Mouse (Mus musculus) kidney, embryonic 14.5 days (tissue): ENCODE data around the gene Dexi. TPM values are rescaled to one million over a fixed set of nuclear protein-coding genes. Genes with fewer than 3 reads are reported as not detected.

Experiments used
- ATAC-seq: fragments of 200-750 bp; cut with Nextera tagmentation; 2 replicates; pipeline ENCODE4 v1.8.0; 2017; ENCODE audit warnings: moderate number of reproducible peaks, mild to moderate bottlenecking, moderate TSS enrichment, moderate library complexity; ENCODE audit not compliant: low FRiP score, low TSS enrichment
- H3K27ac ChIP-seq: fragments of 300-500 bp; sonication (generic); 2 replicates; pipeline ENCODE4 v1.5.1; 2014; ENCODE audit warnings: low read depth, mild to moderate bottlenecking, low read length, moderate library complexity, mixed read lengths
- H3K27me3 ChIP-seq: fragments of 300-500 bp; sonication (generic); 2 replicates; pipeline ENCODE4 v1.6.1; 2014; ENCODE audit warnings: mild to moderate bottlenecking, low read length; ENCODE audit not compliant: control insufficient read depth, insufficient read depth
- H3K36me3 ChIP-seq: fragments of 300-500 bp; sonication (generic); 2 replicates; pipeline ENCODE4 v1.6.1; 2014; ENCODE audit warnings: low read length, mixed read lengths; ENCODE audit not compliant: control insufficient read depth, insufficient read depth
- H3K4me1 ChIP-seq: fragments of 300-500 bp; sonication (generic); 2 replicates; pipeline ENCODE4 v1.6.1; 2014; ENCODE audit warnings: low read length, mixed read lengths; ENCODE audit not compliant: control insufficient read depth, insufficient read depth
- H3K4me2 ChIP-seq: fragments of 300-500 bp; sonication (generic); replicated peaks from 2 replicates; pipeline ENCODE4 v1.6.1; 2014; ENCODE audit warnings: low read depth, mild to moderate bottlenecking, low read length
- H3K4me3 ChIP-seq: fragments of 300-500 bp; sonication (generic); 2 replicates; pipeline ENCODE4 v1.5.1; 2014; ENCODE audit warnings: mild to moderate bottlenecking, low read length
- H3K9ac ChIP-seq: fragments of 300-500 bp; sonication (generic); 2 replicates; pipeline ENCODE4 v1.6.1; 2014; ENCODE audit warnings: low read depth, mild to moderate bottlenecking, low read length, moderate library complexity
- H3K9me3 ChIP-seq: fragments of 300-500 bp; sonication (generic); 2 replicates; pipeline ENCODE4 v1.6.1; 2016; ENCODE audit warnings: low read length; ENCODE audit not compliant: control insufficient read depth
- WGBS: fragments of 180-500 bp; shearing (Covaris S2); extraction: QIAGEN DNeasy Blood & Tissue Kit; methylation state at CpG from one replicate; pipeline ENCODE4 v1.1.7; 2014; 5-methylcytosine and 5-hydroxymethylcytosine counted together
- polyA plus RNA-seq: library from polyadenylated mRNA; unstranded; fragments of >200 nt; fragmentation: Nextera tagmentation; extraction: Ambion mirVana; gene quantifications from 2 replicates; pipeline ENCODE4 v1.2.1, GENCODE M21; 2014

The Dexi gene
- polyA plus RNA-seq, 1 experiment from 2014 or later: 32.5 TPM

DNA sequence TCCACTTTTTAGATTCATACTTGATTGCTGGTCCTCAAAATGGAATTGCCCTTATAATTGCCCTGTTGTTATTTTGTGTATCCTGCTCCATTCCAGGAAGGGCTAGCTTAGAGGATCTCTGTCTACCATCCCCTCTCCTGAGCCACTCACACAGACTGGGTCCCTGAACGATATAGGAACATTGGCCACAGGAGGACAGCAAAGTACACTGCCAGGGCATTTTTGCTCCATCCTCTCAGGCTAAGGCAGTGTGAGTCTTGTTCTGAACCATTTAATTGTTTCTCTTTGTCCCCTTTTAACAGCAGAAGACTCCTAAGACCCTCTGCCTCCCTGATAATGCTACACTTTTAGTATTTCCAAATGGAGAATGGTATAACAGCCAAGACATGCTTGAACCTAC is 27.9 kb upstream of the Dexi start:
- Histone ChIP-seq H3K4me2 (no peak overlapping the region), H3K9ac (no peak overlapping the region), H3K27me3 (no peaks in the 10 kb centered on the region), H3K4me1 (no peaks in the 10 kb centered on the region), H3K36me3 (peaks cover 16% of the 10 kb centered on the region; the same call in 1 of the 2 replicates), H3K4me3 (no peak overlapping the region), H3K9me3 (no peaks in the 10 kb centered on the region), H3K27ac (no peak overlapping the region)
- no peak for ATAC-seq
- WGBS: 52% methylated on average over 1 of the region's 1 CpGs

DNA sequence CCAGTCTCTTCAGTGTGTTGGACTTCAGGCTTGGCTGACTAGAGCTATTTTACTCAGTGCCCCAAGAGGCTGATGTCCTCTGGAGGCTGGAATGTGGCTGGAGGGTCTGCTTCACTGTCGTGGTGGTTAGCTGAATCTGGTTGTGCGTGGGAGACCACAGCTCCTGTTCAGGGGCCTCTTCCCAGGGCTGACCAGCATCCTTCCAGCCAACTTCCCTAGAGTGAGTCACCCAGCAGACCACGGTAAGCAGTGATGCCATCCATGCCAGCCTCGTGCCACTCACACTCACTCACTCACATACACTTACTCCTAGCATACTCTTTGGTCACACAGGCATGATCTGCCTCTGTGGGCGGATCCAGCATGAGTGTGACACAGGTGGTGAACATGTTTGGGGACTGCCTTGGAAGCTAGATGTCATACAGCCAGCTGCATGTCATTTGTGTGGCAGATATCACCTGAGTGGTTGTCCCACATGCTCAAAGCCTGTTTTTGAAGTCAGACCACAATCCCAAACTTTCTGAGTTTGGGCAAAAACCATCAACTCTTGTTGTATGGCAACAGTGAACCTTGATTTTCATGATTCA is 27.0 kb upstream of the Dexi start:
- Histone ChIP-seq H3K4me3 (no peak overlapping the region), H3K9me3 (no peaks in the 10 kb centered on the region), H3K36me3 (peaks cover 16% of the 10 kb centered on the region; the same call in 1 of the 2 replicates), H3K4me2 (no peak overlapping the region), H3K4me1 (no peaks in the 10 kb centered on the region), H3K27me3 (no peaks in the 10 kb centered on the region), H3K9ac (no peak overlapping the region), H3K27ac (no peak overlapping the region)
- WGBS: 81% methylated on average over 5 of the region's 5 CpGs
- no peak for ATAC-seq

DNA sequence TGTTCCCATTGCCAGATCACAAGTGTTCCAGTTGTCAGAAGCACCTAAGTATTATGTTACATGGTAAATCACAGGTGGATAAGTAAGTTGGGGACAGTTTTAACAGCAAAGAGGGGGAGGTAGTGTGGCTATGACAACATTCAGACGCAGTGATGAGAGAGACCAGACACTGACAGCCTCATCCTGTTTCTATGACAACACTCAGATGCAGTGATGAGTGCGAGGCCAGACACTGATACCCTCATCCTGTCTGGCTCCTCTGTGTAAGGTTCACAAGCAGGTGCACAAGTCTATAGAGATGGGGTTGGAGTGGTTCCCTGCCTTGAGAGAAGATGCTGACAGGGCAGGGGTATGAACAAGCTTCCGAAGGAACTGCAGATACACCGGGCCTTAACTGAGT is 24.3 kb upstream of the Dexi start:
- ATAC-seq: no peak
- no peak overlapping the region for H3K4me3 ChIP-seq
- H3K36me3 ChIP-seq: peaks cover 13% of the 10 kb centered on the region; the same call in 1 of the 2 replicates
- H3K4me1 ChIP-seq: no peaks in the 10 kb centered on the region
- H3K9ac ChIP-seq: no peak overlapping the region
- H3K27ac ChIP-seq: no peak overlapping the region
- 69% methylated on average over 4 of the region's 4 CpGs for WGBS
- H3K9me3 ChIP-seq: no peaks in the 10 kb centered on the region
- H3K4me2 ChIP-seq: no peak overlapping the region
- no peaks in the 10 kb centered on the region for H3K27me3 ChIP-seq

DNA sequence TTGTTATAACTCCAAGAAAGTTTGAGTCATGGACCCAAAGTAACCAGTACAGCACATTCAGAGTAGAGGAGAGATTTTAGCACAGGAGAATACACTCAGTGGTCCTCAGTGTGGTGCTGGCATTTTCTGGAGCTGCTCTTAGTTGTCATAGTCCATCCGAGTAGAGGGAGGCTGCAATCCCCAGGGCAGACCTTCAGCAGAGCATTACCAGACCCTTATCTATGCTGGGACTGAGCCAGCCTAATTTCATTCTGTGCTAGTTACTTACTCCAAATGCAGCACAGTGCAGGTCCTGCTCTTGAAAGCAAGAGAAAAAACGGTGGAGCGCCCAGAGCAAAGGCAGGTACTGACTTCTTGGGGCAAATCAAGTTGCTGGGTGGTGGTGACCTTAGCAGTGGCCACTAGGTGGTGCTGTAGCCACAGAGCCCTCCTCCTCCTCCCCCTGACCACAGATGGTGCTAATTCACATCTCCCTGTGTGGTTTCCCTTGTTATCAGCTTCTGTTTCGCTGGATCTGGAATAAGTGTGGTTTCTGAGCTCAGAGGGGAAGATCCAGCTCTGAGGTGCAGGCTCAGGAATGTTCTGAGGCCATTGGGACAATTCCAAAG is 22.5 kb upstream of the Dexi start:
- no peaks in the 10 kb centered on the region for H3K9me3 ChIP-seq
- WGBS: 38% methylated on average over 4 of the region's 4 CpGs
- H3K9ac ChIP-seq: no peak overlapping the region
- no peak overlapping the region for H3K4me3 ChIP-seq
- peak; percentile 81 for ATAC-seq
- peaks cover 13% of the 10 kb centered on the region; the same call in 1 of the 2 replicates for H3K36me3 ChIP-seq
- no peaks in the 10 kb centered on the region for H3K27me3 ChIP-seq
- H3K4me2 ChIP-seq: no peak overlapping the region
- no peak overlapping the region for H3K27ac ChIP-seq
- H3K4me1 ChIP-seq: no peaks in the 10 kb centered on the region

- H3K36me3 ChIP-seq: peaks cover 10% of the 10 kb centered on the region; the same call in 1 of the 2 replicates
- H3K9me3 ChIP-seq: no peaks in the 10 kb centered on the region
- no peak overlapping the region for H3K4me3 ChIP-seq
- WGBS: 89% methylated on average over 8 of the region's 8 CpGs
- no peak for ATAC-seq
- H3K4me2 ChIP-seq: no peak overlapping the region
- no peak overlapping the region for H3K9ac ChIP-seq
- no peaks in the 10 kb centered on the region for H3K27me3 ChIP-seq
- no peaks in the 10 kb centered on the region for H3K4me1 ChIP-seq
- H3K27ac ChIP-seq: no peak overlapping the region
Measured at GRCm38 (mm10) chr16:10559991-10560390, 17.1 kb upstream of the Dexi start.

DNA sequence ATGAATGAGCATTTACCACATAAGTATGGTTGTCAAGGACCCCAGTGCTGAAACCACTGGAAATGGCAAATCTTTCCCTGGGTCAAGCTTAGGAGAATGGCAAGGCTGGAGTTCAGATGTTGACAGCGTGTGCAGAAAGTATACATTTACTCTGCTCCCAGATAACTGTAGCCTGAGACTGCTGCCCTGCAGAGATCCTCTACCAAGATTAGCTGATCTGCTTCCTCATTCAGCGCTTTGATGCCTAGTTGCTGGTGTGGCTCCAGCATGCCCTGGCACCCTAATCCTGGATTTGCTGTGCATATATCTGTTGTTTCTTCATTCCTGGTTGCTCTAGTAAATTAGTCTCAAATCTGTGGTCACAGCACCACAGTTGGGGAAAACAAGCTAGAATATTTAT is 11.0 kb upstream of the Dexi start:
- Histone ChIP-seq H3K4me1 (no peaks in the 10 kb centered on the region), H3K4me3 (no peak overlapping the region), H3K36me3 (no peaks in the 10 kb centered on the region), H3K27me3 (no peaks in the 10 kb centered on the region), H3K9me3 (no peaks in the 10 kb centered on the region), H3K9ac (no peak overlapping the region), H3K27ac (no peak overlapping the region), H3K4me2 (no peak overlapping the region)
- 84% methylated on average over 2 of the region's 2 CpGs for WGBS
- ATAC-seq: no peak

- Histone ChIP-seq H3K4me3 (no peak overlapping the region), H3K9ac (no peak overlapping the region), H3K36me3 (no peaks in the 10 kb centered on the region), H3K4me2 (no peak overlapping the region), H3K9me3 (no peaks in the 10 kb centered on the region), H3K27ac (no peak overlapping the region), H3K27me3 (no peaks in the 10 kb centered on the region), H3K4me1 (no peaks in the 10 kb centered on the region)
- ATAC-seq: no peak
- WGBS: 80% methylated on average over 4 of the region's 4 CpGs
Measured at GRCm38 (mm10) chr16:10551592-10551991, 8.7 kb upstream of the Dexi start.

- Histone ChIP-seq H3K9me3 (no peaks in the 10 kb centered on the region), H3K9ac (no peak overlapping the region), H3K36me3 (no peaks in the 10 kb centered on the region), H3K4me2 (no peak overlapping the region), H3K4me1 (0 out of 2 replicates have a peak, but pooled peaks cover 3% of the 10 kb centered on the region), H3K27me3 (no peaks in the 10 kb centered on the region), H3K27ac (no peak overlapping the region), H3K4me3 (no peak overlapping the region)
- WGBS: 92% methylated on average over 2 of the region's 2 CpGs
- no peak for ATAC-seq
Measured at GRCm38 (mm10) chr16:10549600-10549999, 6.7 kb upstream of the Dexi start.

- H3K27ac ChIP-seq: no peak overlapping the region
- H3K36me3 ChIP-seq: no peaks in the 10 kb centered on the region
- no peak overlapping the region for H3K9ac ChIP-seq
- no peaks in the 10 kb centered on the region for H3K27me3 ChIP-seq
- no peak overlapping the region for H3K4me3 ChIP-seq
- H3K4me2 ChIP-seq: no peak overlapping the region
- no peaks in the 10 kb centered on the region for H3K9me3 ChIP-seq
- H3K4me1 ChIP-seq: 0 out of 2 replicates have a peak, but pooled peaks cover 3% of the 10 kb centered on the region
- WGBS: 78% methylated on average over 3 of the region's 3 CpGs
- ATAC-seq: no peak
Measured at GRCm38 (mm10) chr16:10548938-10549337, 6.1 kb upstream of the Dexi start.
